Mouse (Mus musculus) natural killer cell, adult 2 months (primary cell): ENCODE results near the gene Abca9.

Experiments
- DNase-seq, 2 experiments: peaks; one replicate each; pipeline ENCODE4 v3.0.0; 2022; ENCODE audit warnings: low spot score in 2 of 2

The Abca9 gene

DNA sequence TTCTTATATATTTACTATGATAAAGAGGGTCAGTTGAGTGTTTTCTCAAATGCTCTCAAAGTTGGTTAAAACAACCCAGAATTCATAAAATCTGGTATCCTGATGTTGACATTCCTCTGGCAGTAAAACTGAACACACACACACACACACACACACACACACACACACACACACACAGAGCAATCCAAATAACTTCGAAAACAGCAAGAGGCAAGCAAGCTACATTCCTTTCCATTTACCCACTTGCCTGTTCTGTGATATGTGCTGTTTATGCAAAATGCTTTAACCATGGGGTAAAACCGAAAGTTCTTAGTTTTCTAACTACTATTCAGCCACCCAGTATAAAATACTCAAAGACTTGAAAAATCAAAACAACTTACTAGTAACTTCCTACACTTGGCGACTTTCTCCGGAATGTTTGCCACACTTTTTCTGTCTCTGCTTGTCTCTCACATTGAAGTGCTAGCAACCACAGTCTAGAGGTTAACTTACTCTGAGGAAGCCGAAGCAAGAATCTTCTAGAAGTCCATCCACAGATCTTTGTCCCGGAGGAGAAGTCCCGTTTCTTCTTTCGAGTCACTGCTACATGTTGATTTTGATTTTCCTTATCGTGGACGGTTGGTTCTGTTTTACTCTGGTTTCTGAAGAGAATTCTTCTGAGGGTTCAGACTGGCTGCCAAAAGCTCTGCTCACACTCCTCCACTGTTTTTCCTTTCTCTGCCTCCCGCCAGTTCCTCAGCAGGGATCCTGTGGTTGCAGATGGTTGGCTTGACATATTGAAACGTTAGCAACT lies at the start of gene Abca9:
Gene Abca9 (minus strand): TSS at position 738 of the 793 bp plus-strand sequence.
- no peak for DNase-seq

DNA sequence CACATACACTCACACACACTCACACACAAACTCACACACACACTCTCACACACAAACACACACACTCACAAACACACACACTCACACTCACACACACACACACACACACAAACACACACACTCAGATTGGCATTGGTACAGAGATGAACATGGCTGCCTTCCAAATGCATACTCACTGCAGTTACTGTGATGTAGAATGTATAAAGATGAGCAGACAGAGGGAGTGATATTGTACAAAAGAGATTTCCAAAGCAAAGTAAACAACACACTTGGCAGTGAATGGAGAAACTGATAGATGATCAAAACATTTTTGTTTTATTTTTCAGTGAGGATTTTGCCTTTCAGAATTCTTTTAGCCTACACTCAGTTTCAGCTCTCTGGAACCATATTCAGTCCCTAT lies 49.1 kb upstream of the Abca9 start:
- DNase-seq, result no peak

DNA sequence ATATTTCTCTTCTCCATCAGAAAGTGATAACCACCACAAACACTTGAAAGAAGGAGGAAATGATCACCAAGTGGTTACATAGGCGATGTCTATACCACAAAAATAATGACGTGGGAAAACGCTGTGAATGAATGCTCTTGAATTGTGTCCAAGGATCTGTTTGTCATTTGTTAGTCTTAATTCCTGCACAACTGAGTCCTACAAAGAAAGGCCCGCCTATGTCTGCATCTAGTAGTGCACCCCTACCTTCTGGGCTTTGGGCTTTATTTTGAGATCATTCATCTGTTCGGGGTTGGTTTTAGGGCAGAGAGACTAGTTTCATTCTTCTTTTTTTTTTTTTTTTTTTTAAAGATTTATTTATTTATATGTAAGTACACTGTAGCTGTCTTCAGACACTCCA lies 35.9 kb upstream of the Abca9 start:
- DNase-seq, result no peak

DNA sequence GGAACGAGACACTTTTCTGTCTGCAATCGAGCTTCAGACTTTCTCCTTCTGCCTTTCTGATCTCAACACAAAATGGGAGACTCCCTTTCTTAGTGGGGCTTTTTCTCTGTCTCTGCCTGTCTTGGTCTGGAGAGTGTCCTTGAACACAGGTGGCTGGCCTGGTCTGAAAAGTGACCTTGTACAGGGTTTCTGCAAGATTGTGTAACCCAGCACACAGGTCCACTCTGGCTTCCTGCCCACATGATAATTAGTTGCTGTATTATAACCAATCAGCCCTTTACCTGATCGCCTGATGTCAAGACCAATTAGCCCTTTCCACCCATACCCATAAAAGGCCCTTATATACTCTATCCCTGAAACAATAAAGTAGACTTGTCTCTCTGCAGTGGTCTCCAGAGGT lies 30.9 kb upstream of the Abca9 start:
- DNase-seq, result no peak

DNA sequence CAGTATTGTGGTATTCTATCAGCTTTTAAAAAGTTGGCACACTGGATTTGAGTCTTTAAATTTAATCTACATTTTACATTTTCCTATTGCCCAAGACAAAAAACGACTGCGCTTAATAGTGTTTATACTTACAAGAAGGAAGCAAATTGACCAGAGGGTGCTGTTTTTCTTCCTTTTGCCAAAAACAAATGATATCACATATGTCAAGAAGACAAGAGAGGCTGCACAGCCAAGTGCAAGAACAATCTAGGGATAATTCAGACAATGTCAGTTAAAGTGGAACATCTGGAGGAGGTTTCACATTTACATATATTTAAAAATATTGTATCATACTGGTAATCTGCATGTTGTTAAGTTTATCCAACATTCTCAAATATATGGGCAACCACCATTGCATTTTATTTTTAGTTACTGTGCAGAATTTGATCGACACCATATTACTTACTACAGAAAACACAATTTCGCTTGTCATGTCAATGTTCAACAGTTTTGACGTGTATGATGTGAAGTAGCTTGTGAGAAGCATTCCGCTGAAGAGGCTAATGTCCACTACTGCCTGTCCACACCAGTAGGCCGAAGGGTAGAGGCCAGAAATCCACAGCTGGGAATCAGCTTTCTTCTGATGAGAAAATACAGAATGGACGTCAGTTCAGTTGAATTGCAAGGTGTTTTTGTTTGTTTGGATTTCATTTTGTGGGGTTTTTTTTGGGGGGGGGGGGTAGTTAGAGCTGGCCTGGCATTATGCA lies 28.7 kb upstream of the Abca9 start:
- DNase-seq, result no peak

DNA sequence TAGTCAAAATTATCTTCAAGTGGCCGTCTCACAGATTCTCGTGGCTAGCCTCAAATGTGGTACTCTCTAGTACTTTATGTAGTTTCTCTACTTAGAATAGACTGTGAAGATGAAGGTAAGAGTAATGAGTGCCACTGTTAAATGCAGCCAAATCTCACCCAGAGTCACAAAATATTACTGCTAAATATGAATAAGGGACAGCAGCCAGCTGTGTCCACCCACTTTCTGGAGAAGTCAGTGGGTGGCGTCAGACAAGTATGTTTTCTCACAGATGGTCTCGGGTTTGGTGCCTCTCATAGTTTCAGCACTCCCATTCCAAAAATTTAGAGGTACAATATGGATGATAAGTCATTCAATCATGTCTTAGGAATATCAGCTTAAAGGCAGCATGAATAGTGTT lies 27.3 kb upstream of the Abca9 start:
- DNase-seq, result no peak

DNA sequence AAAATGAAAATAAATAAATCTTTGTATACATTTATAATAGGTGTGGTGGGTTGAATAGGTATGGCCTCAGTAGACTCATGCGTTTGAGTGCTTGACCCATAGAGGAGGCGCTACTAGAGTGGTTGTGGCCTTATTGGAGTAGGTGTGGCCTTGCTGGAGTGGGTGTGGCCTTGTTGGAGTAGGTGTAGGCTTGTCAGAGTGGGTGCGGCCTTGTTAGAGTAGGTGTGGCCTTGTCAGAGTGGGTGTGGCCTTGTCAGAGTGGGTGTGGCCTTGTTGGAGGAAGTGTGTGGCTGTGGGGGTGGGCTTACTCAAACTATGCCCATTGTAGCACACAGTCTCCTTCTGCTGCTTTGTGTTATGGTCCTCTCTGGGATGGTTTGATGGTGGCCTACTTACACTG lies 3.2 kb upstream of the Abca9 start:
- no peak for DNase-seq

DNA sequence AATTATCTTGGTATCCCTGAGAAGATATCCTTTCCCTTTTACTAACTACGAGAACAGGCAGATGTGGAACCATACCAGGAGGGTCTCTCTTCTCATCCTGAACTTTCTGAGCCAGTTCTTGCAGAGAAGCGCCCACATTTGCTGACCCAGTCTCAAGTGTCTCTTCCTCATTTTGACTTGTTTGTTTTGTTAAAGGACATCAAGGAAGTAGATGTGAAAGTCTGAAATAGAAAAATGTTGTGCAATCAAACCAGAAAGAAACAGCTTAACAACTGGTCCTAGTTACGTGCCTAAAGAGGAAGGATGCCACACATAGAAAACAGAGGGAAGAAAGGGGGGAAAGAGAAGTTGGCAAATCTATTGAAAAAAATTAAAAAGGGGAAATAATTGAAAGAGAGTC lies 2.2 kb downstream of the Abca9 start:
- no peak for DNase-seq

DNA sequence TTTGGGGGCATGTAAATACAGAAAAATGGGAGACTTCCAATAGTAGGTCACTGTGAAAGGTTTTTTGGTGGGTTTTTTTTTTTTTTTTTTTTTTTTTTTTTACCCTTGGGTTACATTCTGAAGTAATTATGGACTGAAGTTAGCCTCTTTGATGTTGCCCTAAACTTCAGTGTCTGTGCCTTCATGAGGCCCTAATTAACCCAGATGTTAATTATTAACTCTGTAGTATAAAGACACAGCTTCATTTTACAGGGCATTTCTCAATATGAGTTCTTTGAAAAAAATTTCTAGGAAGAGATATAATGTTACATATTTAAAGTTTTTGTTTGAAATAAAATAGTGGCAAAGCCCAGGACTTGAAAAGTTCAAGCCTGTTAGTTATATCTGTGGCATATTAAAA lies 2.6 kb downstream of the Abca9 start:
- no peak for DNase-seq

DNA sequence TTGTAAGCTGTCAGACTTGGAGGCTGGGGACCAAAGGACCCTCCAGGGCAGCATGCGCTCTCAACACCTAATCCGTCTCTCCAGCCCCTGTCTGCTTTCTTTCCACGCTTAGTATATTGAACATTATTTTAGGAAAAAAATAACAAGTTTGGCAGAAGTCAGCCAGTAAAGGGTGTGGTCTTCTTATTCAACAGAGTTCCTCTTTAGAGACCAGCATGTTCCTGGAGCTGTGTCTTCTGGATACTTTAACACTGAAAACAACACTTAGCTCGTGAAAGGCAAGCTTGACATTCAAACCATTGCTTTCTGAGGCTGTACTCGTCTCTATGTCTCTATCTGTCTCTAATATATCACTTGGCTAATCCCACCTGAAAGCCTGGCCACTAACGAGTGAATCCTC lies 10.9 kb downstream of the Abca9 start:
- DNase-seq, result no peak

DNA sequence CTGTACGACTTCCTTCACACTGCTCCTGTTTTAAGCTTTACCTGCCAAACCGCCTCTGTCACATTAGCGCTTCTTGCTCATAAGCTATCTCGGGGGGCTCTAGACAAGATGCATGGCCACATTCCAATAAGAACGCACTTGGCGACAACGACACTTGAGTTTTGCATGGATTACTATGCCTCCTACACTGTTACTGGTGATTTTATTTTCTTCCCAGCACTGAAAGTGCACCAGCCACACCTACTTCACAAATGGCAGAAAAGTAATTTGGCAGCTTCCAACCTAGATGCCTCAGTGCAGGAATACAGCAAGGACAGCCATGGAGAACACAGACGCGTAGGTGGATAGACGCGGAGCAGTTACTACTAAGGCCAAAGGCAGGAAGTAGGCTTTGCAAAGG lies 12.0 kb downstream of the Abca9 start:
- DNase-seq, result no peak

DNA sequence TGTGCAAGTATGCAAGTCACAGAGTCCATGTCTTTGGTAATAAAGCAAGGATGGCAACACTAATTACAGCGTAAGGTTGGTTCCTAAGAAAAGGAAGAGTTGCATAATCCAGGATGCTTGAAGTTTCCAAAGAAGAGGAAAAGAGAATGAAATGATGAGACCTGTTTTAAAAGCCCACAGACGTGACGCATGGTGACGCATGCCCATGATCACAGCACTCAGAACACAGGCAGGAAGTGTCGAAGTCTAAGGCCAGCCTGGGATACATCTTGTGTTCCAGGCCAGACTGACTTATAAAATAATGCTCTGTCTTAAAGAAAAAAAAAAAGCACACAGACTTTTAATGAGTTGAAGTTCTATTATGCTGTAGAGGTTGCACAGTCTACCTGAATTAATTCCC lies 20.4 kb downstream of the Abca9 start:
- DNase-seq, result no peak

DNA sequence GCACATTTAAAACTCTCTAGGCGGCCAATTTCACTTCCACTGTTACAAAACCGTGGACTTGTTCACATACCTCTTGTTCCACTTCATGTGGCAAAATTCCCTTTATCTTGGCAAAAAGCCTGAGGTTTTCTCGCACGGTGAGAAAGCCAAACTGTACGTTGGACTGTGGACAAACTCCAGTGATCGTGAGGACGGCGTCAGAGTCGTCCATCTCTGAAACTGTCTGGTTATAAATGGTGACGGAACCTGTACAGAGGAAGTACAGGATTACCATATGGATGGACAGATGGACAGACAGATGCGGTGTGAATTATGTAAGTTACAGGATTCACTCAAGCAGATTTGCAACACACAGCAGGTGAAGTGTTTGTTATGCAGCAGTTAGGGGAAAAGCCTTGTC lies 22.6 kb downstream of the Abca9 start:
- DNase-seq, result no peak

DNA sequence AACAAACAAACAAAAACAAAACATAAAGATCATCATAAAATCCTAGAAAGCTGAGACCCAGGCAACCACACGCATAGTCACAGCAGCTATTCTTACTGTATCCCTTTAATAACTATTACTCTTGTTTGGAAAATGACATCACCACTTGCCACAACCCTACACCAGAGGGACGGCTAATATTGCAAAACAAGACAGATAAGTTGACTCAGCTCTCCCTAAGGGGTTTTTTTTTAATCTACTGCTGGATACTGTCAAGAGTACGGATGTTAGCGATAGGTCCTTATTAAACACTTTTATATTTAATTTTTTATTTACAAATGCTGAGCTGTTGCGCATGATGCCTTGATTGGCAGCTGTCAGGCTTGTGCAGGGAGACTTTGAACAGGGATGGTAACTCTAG lies 37.2 kb downstream of the Abca9 start:
- DNase-seq, result no peak

DNA sequence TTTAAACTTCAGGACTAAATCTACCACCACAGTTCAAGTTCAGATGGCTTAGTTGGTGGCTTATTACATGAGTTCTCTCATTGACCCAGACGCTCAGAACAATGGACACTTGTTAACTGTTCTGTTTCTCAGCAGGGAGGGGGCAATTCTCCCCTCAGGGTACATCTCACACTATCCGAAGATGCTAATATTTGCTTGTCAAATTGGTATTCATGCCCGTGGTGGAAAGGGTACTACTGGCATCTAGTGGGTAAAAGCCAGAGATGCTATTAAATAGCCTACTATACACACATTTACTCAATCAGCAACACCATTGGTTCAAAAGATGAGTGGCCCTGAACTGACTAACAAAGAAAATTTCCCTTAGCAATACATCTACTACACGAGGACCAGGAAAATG lies 56.9 kb downstream of the Abca9 start:
- DNase-seq, result no peak

DNA sequence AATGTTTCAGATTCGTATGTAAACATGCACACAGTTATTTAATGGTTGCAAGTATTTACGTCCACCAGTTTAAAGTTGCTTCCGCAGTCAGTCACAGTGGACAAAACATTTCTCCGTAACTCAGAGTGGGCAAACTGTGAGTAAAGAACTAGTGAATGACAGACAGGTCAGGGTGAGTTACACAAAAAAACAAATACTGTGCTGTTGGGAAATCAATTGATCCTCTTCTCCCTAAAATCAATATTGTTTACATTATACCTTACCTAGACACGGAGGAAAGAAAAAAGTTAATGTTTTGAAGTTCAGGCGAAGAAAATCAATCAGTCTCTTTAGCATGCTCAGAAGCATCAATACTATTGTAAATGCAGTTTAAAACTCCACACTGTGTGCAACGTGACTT lies 66.6 kb downstream of the Abca9 start:
- DNase-seq, result no peak

DNA sequence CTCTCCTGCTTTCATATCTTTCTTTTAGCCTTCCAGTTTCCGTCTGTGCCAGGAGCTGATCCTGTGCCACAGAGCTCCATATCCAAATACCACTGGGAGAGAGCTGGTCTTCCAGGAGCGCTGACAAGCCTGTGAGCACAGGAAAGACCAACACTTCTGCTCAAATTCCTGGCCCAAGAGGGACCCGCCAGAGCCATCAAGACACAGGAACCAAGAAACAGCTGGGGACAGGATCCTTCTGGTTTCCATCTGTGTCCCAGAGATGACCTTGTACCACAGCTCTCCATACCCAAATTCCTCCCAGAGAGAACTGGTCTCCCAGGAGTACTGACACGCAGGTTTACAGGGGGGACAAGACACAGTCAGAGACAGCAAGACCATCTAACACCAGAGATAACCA lies 69.1 kb downstream of the Abca9 start:
- no peak for DNase-seq

DNA sequence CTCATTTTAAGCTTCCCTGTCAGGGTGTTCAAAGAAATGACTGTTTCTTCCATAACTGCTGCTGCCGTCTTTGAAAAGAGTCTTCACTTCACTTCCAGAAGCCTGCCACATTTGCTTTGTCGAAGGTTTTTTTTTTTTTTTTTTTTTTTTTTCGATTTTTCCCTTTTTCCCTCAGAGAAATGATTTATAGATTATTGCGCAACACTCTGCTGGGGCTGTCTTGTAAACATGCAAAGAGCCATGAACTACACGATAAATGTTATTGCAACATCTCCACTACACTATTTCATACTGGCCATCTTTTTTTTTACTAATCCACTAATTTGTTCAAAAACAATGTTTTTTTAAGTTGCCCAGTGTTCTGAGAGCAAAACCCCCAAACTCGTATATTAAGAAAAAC lies 70.5 kb downstream of the Abca9 start:
- DNase-seq, result no peak

DNA sequence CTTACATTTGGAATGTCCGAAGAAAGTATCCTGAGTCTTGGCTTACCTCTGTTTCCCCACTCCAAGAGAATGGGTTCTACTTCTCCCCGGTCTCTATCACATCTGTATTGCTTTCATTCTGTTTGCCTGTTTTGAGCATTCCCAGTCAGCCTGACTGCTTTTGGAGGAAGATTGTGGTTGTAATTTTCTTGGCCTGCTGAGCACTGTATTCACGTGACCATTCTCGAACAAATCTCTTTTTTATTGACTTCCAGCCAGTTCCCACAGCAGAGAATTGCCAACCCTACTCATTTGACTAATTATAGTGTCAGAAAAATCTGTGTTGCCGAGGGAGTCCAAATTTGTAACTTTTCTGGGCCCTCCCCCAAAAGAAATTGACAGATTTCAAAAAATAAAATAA lies 72.1 kb downstream of the Abca9 start, which contains the start of gene Abca8a:
Gene Abca8a (minus strand): TSS at position 121 of the 400 bp plus-strand sequence.
- DNase-seq, result no peak

DNA sequence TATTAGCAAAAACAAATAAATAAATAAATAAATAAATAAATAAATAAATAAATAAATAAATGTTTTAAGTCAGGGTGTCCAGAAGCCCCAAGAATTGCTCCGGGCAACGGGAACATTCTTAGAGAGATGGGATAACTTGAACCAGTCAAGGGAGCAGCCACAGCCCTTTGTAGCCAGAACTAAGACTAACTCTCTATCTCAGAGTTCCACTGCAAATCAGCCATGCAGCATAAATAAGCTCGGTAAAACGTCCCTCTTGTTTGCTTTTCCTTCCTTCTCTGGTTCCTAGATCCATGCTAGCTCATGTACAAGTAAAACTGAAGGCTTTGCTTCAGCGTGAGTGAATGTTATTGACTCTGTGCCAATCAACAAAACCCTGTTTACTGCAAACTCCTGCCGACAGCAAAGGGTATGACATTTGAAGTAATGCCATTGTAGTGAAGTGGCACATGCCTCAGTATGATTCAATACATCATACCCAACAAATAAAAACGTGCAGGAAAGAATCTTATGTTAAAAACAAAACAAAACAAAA lies 73.1 kb downstream of the Abca9 start:
- no peak for DNase-seq

DNA sequence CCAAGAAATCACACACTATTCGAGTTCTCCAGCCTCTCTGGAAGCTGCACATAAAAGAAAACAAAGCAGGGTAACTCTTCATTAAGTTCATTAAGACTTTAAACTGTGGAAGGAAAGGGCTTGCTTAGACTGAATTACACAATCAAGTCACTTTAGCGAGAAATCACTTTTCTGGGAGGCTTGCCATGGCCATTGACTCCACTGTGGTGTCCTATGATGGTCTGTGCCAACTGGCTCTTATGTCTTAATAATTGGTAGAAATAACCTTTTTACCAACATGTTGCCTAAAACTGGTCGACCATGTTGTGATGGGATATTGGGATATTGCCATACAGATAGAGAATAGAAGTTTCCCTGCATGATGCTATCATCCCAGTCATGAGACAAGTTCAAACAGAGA lies 73.8 kb downstream of the Abca9 start:
- no peak for DNase-seq

DNA sequence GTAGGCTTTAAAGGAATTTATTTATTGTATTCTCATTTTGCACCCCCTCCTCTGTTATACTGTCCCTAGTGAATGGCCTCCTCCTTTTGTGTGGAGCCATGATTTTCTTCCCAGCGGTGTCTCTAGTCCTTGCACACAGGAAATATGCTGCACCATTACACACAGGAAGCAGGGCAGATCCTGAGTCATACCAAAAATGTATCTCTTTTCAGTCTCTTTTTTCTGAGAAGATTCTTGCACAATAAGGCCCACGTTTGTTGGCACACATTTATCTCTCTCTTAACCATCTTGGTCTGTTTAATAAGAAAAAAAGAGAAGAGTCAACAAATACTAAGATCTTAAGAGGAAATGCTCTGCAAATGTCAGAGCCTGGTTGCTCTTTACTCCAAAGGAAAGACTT lies 76.7 kb downstream of the Abca9 start:
- DNase-seq, result no peak

DNA sequence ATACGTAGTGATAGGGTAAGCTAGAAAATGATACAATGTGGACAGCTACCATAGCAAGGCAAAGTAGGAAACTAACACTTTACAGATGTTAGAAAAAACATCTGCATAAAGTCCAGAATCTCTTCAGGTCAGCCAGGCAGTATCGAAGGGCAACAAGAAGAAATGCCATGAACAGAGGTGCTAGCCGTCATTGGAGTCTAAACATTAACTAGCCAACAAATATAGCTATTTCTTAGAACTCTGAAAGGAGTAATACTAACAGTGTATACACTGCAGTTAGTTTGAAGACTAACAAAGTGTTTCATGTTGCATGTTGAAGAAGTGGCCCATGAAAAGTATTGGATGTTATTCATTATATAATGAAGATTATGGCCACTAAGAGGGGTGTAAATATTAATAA lies 95.8 kb downstream of the Abca9 start:
- no peak for DNase-seq
